Mouse (Mus musculus) heart, adult 8-10 months (tissue): ENCODE results near the gene Olfr1218. TPM values are rescaled to one million over a fixed set of nuclear protein-coding genes. Genes with fewer than 3 reads are reported as not detected.
"Not testable (repeated sequence)": the region's sequence is repeated elsewhere in the genome, so short reads cannot be mapped to it uniquely, and the experiment has no call there.

Experiments
- DNase-seq: peaks from one replicate; pipeline ENCODE4 v3.0.0; 2022; ENCODE audit warnings: low spot score
- total RNA-seq, 4 experiments: library from RNA; stranded (reverse); gene quantifications; 2 replicates each; pipeline ENCODE4 v1.2.4; 2022

Gene Olfr1218
- not detected for total RNA-seq

DNA sequence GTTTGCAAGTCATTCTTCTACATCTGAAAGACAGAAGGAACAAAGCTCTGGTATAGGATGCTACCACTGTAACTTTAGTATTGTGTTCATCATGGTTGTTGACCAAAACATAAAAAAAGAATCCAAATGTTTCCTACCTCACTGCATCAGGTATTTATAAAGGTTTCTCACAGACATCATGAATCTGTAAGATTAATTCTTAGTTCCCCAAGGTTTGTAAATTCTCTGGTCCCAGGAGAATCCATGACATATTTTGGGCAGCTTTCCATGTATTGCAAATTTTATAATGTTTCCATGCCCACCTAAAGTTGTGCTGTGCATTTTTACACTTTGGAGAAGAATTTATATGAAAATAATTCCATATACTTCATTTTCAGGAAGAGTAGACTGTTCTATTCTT lies at the start of gene Olfr1218:
Olfr1218 (minus strand) TSS at position 101 of the 400 bp plus-strand sequence.
- DNase-seq = no peak

DNA sequence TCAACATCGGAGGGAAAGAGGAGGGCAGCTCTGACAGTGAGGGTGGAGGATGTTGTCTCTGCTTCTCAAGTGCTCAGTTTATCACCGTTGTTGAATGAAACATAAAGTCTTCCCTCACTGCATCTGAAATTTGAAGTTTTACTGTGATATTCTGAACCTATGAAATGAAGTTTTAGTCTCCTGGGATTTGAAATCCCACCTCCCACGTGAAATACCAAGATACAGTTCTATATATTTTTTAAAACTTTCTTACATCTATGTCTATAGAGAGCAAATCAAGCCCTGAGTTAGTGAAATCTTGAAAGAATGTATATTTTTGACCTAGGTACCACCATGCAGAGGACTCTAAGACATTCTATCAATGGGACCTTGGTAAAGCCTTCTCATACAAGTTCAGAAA lies 45.7 kb upstream of the Olfr1218 start, which contains the start of gene Olfr1220:
Olfr1220 (minus strand) TSS at position 101 of the 400 bp plus-strand sequence.
- no peak for DNase-seq

DNA sequence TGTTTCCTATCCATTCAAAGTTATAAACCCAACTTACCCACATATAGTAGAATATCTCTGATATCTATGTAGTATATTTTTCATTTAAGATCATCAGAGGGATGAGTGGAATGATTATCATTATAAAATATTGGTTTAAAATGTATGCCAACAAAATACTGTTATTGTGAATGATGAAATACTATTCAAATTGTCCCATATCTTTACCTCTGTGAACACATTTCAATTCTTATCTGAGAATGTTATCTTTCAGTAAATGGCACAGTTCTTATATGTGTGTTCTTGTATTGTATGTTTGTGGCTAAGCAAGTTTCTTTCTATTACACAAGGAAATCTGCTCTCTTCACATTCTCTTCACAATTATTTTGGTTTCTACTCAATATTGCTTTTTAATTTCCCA lies 44.7 kb upstream of the Olfr1218 start:
- no peak for DNase-seq

DNA sequence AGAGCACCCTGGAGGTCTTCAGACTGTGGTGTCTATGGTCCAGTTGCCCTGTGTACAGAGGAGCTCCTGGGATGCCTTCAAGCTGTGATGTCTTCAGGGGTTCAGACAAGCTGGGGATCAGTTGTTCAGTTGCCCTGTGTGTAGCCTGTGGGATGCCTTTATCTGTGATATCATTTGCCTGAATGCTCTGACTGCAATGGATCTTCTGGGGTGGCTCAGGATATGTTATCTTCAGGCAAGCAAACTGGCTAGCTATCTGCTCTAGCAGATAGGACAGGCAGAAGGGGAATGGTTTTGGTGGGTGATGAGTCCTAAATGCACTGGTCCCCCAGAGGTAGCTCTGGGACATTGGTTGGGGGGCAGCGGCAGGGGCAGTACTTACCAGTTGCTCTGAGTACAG lies 32.9 kb upstream of the Olfr1218 start:
- DNase-seq = no peak

DNA sequence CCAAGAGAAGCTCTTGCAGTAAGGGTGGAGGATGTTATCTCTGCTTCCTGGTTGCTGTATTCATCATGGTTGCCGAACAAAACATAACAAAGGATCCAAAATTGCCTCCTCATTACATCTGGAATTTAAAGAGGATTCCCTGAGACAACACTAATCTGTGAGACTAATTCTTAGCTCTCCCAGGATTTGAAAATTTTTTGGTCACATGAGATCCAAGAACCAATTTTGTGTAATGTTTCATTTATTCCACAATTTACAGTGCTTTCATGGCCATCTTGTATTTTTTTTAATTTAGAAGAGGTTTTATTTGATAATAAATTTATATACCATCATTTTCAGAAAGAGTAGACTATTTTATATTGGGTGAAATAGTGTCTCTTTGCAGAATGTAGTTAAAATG lies 22.4 kb upstream of the Olfr1218 start, which contains the start of gene Olfr1219:
Olfr1219 (minus strand) TSS at position 101 of the 400 bp plus-strand sequence.
- DNase-seq = no peak

DNA sequence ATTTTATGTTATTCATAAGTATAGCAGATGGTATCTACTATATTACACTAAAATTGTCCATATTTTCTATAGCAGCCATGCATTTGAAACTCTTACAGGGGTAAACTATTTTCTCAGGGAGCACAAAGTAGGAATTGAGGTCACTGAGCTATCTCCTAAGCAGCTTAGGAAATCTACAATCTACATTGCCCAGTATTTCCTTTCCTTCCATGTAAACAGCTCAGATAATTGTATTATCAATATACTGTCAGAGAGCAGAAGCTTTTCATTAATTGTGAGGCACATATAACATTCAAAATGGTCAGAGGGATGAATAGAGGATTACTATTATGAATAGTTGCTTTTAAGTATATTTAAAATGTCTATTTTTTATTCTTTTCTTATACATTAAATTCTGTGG lies 20.5 kb upstream of the Olfr1218 start:
- DNase-seq = no peak

DNA sequence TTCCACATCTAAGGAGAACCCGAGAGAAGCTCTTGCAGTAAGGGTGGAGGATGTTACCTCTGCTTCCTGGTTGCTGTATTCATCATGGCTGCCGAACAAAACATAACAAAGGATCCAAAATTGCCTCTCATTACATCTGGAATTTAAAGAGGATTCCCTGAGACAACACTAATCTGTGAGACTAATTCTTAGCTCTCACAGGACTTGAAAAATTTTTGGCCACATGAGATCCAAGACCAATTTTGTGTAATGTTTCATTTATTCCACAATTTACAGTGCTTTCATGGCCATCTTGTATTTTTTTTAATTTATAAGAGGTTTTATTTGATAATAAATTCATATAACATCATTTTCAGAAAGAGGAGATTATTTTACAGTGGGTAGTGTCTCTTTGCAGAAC lies 29.0 kb downstream of the Olfr1218 start, which contains the start of gene Olfr1217:
Olfr1217 (minus strand) TSS at position 101 of the 400 bp plus-strand sequence.
- no peak for DNase-seq

DNA sequence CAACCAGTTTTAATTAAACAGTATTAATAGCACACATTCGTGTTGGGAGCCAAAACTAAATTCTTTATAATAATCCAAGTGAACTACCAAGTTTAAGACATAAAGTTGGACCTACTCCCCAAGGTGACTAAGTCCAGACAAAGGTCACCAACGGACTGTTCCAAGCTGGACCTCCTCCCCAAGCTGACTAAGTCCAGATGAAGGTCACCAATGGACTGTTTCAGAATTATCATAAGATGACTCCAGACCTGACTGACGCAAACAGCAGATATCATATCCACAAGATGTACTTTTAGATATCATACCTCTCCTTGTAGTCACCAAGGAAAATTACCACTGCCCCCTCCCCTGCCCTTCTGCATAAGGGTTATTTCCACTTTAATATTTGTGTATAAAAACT lies 39.6 kb downstream of the Olfr1218 start:
- not testable (repeated sequence) for DNase-seq

DNA sequence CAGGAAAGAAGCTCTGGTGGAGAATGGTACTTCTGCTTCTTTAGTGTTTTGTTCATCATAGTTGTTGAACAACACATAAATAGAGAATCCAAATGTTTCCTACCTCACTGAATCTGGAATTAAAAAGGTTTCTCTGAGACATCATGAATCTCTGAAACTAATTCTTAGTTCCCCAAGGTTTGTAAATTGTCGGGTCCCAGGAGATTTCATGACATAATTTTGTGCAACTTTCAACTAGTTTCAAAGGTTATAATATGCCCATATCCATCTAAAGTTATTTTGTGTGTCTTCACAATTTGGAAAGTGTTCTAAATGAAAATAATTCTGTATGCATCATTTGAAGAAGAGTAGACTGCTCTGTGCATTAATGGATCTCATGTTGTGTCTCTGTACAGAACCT lies 42.7 kb downstream of the Olfr1218 start, which contains the start of gene Olfr1216:
Olfr1216 (minus strand) TSS at position 101 of the 400 bp plus-strand sequence.
- DNase-seq = no peak

DNA sequence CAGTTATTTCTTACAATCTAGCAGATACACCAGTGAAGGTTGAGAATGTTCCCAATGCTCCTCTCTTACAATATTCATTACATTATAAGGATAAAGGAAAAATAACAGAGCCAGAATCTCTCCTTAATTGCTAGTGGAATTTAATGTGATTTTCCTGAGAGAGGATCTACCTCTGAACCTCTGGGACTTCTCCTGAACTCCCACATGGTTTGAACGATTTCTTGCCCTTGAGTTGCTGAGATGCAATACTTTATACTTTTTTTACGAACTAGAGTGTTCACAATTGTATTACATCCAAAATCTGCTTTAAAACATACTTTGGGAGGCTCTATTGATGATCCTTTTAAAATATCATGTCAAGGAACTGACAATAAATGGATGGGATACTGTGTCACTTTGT lies 54.1 kb downstream of the Olfr1218 start, which contains the start of gene Olfr1215:
Olfr1215 (minus strand) TSS at position 101 of the 400 bp plus-strand sequence.
- no peak for DNase-seq

Other genes starting within 250 kb of the Olfr1218 start
- not detected for gene Olfr1202, start 246.7 kb downstream of the Olfr1218 start, total RNA-seq
- gene Olfr1205, start 231.4 kb downstream of the Olfr1218 start, total RNA-seq = not detected
- gene Olfr1204, start 211.9 kb downstream of the Olfr1218 start, total RNA-seq = not detected
- gene Olfr1206, start 198.0 kb downstream of the Olfr1218 start, total RNA-seq = not detected
- gene Olfr1208, start 158.9 kb downstream of the Olfr1218 start, total RNA-seq = not detected
- gene Olfr1209, start 146.0 kb downstream of the Olfr1218 start, total RNA-seq = not detected
- not detected for gene Olfr1211, start 123.1 kb downstream of the Olfr1218 start, total RNA-seq
- not detected for gene Olfr1212, start 107.2 kb downstream of the Olfr1218 start, total RNA-seq
- gene Gm13762, start 80.9 kb downstream of the Olfr1218 start, total RNA-seq = not detected
- not detected for gene Olfr1214, start 68.5 kb downstream of the Olfr1218 start, total RNA-seq
- not detected for gene Olfr1215, start 54.2 kb downstream of the Olfr1218 start, total RNA-seq
- gene Olfr1216, start 42.8 kb downstream of the Olfr1218 start, total RNA-seq = not detected
- not detected for gene Olfr1217, start 29.1 kb downstream of the Olfr1218 start, total RNA-seq
- not detected for gene Olfr1219, start 22.3 kb upstream of the Olfr1218 start, total RNA-seq
- gene Olfr1220, start 45.6 kb upstream of the Olfr1218 start, total RNA-seq = not detected
- not detected for gene Olfr1221, start 56.1 kb upstream of the Olfr1218 start, total RNA-seq
- gene Olfr1222, start 71.9 kb upstream of the Olfr1218 start, total RNA-seq = not detected
- not detected for gene Olfr1223, start 90.4 kb upstream of the Olfr1218 start, total RNA-seq
- gene Olfr1224-ps1, start 102.9 kb upstream of the Olfr1218 start, total RNA-seq = not detected
- gene Olfr1225, start 113.5 kb upstream of the Olfr1218 start, total RNA-seq = not detected
- gene Olfr1226, start 138.9 kb upstream of the Olfr1218 start, total RNA-seq = not detected
- gene Olfr1228, start 192.9 kb upstream of the Olfr1218 start, total RNA-seq = not detected
- gene Olfr1229, start 226.8 kb upstream of the Olfr1218 start, total RNA-seq = not detected
- not detected for gene Olfr1230, start 236.1 kb upstream of the Olfr1218 start, total RNA-seq
- not detected for gene Olfr1231, start 245.9 kb upstream of the Olfr1218 start, total RNA-seq